Mouse (Mus musculus) thymus, adult 2 months (tissue): ENCODE measurements at regions not wholly inside any gene's neighbourhood (a gene's known extent, or its start where the extent isn't known, plus 50 kb on each side); places are given as distances from the start of the nearest gene placed in this dataset.

ENCODE experiments used
- CTCF ChIP-seq: fragments of 200-500 bp; IDR thresholded peaks from 2 replicates; pipeline ENCODE4 v1.5.1; 2012; ENCODE audit warnings: mild to moderate bottlenecking, control low read depth, low read length, moderate library complexity, borderline replicate concordance; ENCODE audit not compliant: control insufficient read depth, poor library complexity, insufficient read depth; ENCODE audit errors: extremely low read depth
- POLR2A ChIP-seq: fragments of 200-500 bp; IDR thresholded peaks from 2 replicates; pipeline ENCODE4 v1.6.1; 2012; ENCODE audit warnings: mild to moderate bottlenecking, low read length, control low read depth, moderate library complexity; ENCODE audit not compliant: control insufficient read depth, poor library complexity, insufficient read depth; ENCODE audit errors: extremely low read depth

DNA sequence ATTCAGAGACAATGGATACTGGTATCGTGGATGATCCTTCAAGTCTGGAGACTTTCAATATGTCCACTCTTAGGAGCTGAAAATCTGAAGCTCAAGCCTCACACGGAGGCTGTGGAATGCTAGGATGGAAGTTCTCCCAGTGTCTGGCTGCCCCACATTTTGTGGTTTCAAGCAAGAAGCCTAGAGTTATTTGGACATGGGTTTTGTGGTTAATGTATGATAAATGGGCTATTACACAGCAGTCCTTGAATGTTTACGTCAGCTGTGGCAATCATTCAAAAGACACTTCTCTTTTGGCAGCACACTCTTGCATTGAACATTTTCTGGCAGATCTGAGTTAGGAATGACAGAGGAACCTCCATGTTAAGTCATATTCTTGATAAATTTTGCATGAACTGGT lies 207.2 kb upstream of the Eya4 start:
- TF ChIP-seq CTCF (no peak), POLR2A (no peak)
